Mouse (Mus musculus): ENCODE results near the gene Lrrc2.
A peak's percentile ranks its signal among the peaks of the same experiment; 100 is the strongest.

Gene Lrrc2

GRCm38 (mm10) chr9:110987331-110987730 is 36.0 kb downstream of the Lrrc2 start:
- DNase-seq (ENCODE audit: low spot score in 2 of 2) = no peak

- DNase-seq (ENCODE audit: low spot score in 2 of 2) = no peak
Measured at GRCm38 (mm10) chr9:110988078-110988477, 36.7 kb downstream of the Lrrc2 start.

- DNase-seq (ENCODE audit: low spot score in 2 of 2) = no peak
Measured at GRCm38 (mm10) chr9:110989141-110989540, 37.8 kb downstream of the Lrrc2 start.

DNA sequence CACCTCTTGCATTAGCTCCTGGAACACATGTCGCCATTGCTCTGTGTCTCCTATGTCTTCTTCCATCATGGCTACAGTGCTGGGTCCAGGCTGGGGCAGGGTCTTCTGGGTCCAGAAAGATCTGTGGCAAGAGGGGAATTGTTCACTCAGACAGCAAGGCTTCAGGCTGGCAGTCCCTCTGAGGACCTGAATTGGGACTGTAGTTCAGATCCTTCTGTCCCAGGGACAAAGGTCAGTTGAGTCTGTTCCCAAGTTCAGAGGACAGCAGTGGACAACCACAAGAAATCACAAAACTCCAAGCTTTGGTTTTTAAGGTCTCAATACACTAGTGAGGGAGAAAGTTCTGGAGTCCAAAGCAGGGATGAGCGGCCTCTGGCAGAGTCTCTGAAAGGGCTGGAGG is 38.2 kb downstream of the Lrrc2 start:
- DNase-seq (ENCODE audit: low spot score in 2 of 2) = no peak

- DNase-seq (ENCODE audit: low spot score in 2 of 2) = no peak
Measured at GRCm38 (mm10) chr9:110990204-110990603, 38.9 kb downstream of the Lrrc2 start, which contains the start of gene Rtp3. Rtp3 (minus strand) TSS chr9:110990583.

- DNase-seq (ENCODE audit: low spot score in 2 of 2) = no peak
Measured at GRCm38 (mm10) chr9:110993281-110993709, 42.0 kb downstream of the Lrrc2 start.

GRCm38 (mm10) chr9:110994716-110995172 is 43.4 kb downstream of the Lrrc2 start:
- DNase-seq (ENCODE audit: low spot score in 2 of 2) = peak; percentile 71 to 73

DNA sequence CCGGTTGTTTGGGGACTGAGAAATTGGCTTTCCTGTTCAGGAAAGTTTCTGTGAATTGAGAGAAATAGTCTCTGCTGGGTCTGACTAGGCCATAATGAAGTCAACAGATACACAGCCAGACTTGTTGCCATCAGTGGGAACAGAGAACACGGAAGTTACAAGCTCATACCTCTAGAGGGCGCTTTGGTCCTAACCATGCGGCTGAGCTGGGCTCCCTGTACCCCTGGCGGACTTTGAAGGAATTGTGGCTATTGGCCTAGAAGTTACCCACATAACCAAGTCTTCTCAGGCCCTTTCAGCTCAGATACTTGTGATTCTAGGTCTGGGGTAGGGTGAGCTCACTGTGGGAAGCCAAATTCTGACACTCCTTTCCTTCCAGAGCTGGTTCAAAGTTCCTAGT is 45.9 kb downstream of the Lrrc2 start:
- peak; percentile 73 to 81 for DNase-seq (ENCODE audit: low spot score in 2 of 2)

- no peak for DNase-seq (ENCODE audit: low spot score in 2 of 2)
Measured at GRCm38 (mm10) chr9:110999056-110999455, 47.7 kb downstream of the Lrrc2 start.

DNA sequence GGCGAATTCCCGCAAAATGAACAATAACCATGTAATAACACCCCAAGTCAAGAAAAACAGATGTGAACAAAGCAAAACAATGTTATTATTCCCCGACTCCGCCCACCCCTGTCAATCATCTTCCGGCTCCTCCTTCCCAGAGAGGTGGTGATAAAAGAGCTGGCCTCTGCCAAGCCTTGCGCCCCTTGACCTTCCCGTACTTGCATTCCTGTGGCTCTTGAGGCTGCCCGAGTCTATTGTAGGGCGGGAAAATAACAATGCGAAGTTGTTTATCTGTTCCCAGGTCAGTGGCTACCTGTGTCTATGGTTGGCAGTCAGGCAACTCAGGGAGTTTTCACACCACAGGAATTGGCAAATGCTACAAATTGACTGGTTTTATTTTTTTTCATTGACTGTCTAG is 48.5 kb downstream of the Lrrc2 start:
- no peak for DNase-seq (ENCODE audit: low spot score in 2 of 2)

DNA sequence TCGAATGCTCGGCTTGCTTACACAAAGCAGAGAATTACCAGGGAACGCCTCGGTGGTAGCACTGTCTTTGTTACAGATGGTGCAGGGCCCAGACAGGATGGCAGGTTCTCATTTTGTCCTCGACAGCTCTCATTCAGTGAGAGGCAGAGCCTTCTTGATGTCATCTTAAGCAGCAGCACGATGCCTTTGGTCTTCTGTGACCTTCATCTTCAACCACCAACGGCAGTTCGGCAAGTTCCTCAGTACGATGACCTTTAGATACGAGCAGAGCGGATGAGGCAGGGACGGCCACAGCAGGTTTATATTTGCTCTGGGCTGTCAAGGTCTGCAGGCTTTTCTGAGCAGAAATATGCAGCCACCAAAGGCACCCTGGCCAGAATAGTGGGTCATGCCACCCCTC is 50.3 kb downstream of the Lrrc2 start:
- no peak for DNase-seq (ENCODE audit: low spot score in 2 of 2)

GRCm38 (mm10) chr9:111003279-111003678 is 51.9 kb downstream of the Lrrc2 start:
- no peak for DNase-seq (ENCODE audit: low spot score in 2 of 2)

DNA sequence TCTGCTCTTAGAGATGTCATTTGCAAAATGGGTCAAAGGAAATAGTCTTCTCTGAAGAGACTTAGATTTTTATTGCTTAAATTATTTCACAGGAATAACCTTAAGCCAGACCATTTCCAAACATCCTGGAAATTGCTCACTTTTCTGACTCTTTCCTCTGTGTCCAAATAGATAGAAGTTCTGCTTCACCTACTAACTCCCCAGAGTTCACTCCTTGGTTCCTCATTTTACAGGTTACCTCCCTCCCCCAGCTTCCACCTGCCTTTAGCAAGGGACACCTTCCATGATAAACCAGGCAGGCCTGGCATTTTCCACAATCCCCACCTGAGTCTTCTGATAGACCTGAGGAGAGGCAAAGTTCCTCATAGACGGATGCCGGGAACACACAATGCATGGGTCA is 55.2 kb downstream of the Lrrc2 start:
- no peak for DNase-seq (ENCODE audit: low spot score in 2 of 2)

DNA sequence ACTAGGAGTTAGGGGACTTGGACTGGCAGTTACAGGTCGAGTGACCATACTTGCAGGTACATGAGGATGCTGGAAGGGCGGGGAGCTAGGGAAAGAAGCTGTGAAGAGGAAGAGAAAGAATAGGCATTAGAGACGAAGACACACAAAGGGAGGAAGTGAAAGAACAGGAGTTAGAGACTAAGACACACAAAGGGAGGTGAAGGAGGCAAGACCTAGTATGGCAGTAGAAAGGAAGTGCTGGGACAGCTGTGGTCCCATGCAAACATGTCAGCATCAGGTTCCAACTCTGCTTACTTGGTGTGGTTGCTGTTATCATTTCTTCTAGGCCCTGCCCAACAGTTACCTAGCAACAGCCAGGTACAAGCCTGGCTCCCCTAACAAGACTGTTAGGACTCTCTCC is 58.4 kb downstream of the Lrrc2 start:
- DNase-seq (ENCODE audit: low spot score in 2 of 2) = no peak

- DNase-seq (ENCODE audit: low spot score in 2 of 2) = no peak
Measured at GRCm38 (mm10) chr9:111011550-111011949, 60.2 kb downstream of the Lrrc2 start.

DNA sequence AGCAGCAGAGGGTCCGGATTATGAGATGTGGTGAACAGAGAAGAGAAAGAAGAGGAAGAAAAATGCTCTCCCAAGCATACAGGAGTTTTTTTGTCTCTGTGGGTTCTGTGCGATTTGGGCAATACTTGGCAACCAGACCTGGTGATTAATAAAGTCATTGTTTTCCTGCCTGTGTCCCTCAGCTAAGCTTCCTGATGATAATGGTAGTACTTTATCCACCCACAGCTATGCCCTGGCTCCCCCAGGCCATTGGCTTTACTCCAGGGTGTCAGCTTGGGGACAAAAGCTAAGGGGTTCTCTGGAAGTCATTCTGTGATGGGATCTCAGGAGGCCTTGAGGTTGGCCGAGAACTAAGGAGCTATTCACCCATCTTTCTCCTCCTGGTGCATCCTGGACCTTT is 60.7 kb downstream of the Lrrc2 start:
- DNase-seq (ENCODE audit: low spot score in 2 of 2) = no peak

DNA sequence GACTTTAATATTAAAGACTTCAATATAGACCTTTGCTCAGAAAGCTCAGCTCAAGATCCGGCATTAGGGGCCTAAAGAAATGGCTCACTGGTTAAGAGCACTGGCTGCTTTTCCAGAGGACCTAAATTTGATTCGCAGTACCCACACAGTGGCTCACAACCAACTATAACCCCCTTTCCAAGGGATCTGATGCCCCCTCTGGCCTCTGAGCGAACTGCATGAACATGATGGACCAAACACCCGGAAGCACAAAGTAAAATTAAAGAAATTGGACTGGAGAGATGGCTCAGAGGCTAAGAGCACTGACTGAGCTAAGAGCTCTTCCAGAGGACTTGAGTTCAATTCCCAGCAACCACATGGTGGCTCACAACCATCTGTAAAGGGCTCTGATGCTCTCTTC is 64.3 kb downstream of the Lrrc2 start:
- no peak for DNase-seq (ENCODE audit: low spot score in 2 of 2)

DNA sequence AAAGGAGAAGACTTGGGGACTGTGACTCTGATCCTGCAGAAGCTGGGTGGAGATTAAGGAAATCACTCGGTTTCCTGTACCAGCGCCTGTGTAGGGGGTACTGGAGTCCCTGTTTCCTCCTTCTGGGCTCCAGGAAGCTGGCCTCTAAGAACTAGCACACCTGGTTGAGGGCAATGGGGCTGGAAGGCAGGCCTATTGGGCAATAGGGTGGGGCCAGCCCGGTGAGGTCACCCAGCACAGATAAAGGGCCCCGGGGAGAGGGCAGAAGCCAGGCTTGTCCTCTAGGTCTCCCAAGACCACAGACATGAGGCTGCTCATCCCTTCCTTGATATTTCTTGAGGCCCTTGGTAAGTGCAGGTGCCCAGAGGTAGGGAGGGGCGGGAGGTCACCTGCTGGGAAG is 67.7 kb downstream of the Lrrc2 start, which contains the start of gene Ltf:
TSS of gene Ltf (plus strand) at position 250 of the 400 bp plus-strand sequence.
- DNase-seq (ENCODE audit: low spot score in 2 of 2) = no peak

- no peak for DNase-seq (ENCODE audit: low spot score in 2 of 2)
Measured at GRCm38 (mm10) chr9:111026791-111027190, 75.4 kb downstream of the Lrrc2 start.

Measured in right cerebral cortex, adult 2 months (tissue).